Mouse (Mus musculus): ENCODE data around the gene 4933428G20Rik.

- no peak for TF ChIP-seq CTCF (IDR thresholded peaks at IDR 0.05; ENCODE audit: borderline replicate concordance, control insufficient read depth, extremely low read depth, insufficient read depth, low read length, poor library complexity)
- TF ChIP-seq POLR2A (IDR thresholded peaks at IDR 0.05; ENCODE audit: control insufficient read depth, extremely low read depth, insufficient read depth, low read length, poor library complexity), result no peak
These were observed 34.2 kb downstream of the 4933428G20Rik start for GRCm38 (mm10) chr11:97465957-97466356.
